Mouse (Mus musculus) embryonic facial prominence, embryonic 15.5 days (tissue): ENCODE results near the gene Atxn7l1. TPM values are rescaled to one million over a fixed set of nuclear protein-coding genes. Genes with fewer than 3 reads are reported as not detected.

Source experiments
- ATAC-seq: fragments of 200-750 bp; cut with Nextera tagmentation; 2 replicates; pipeline ENCODE4 v1.8.0; 2017; ENCODE audit warnings: low read depth, moderate TSS enrichment; ENCODE audit not compliant: insufficient number of reproducible peaks, low FRiP score, low TSS enrichment
- H3K27ac ChIP-seq: fragments of 300-500 bp; sonication (generic); replicated peaks from 2 replicates; pipeline ENCODE4 v1.5.1; 2015; ENCODE audit warnings: mild to moderate bottlenecking, inconsistent platforms
- H3K27me3 ChIP-seq: fragments of 300-500 bp; sonication (generic); 2 replicates; pipeline ENCODE4 v1.6.1; 2015; ENCODE audit warnings: inconsistent platforms
- H3K36me3 ChIP-seq: fragments of 300-500 bp; sonication (generic); 2 replicates; pipeline ENCODE4 v1.6.1; 2015; ENCODE audit warnings: mild to moderate bottlenecking, inconsistent platforms
- H3K4me1 ChIP-seq: fragments of 300-500 bp; sonication (generic); 2 replicates; pipeline ENCODE4 v1.6.1; 2015; ENCODE audit warnings: inconsistent platforms
- H3K4me2 ChIP-seq: fragments of 300-500 bp; sonication (generic); replicated peaks from 2 replicates; pipeline ENCODE4 v1.6.1; 2015; ENCODE audit warnings: mild to moderate bottlenecking, inconsistent platforms
- H3K4me3 ChIP-seq: fragments of 300-500 bp; sonication (generic); replicated peaks from 2 replicates; pipeline ENCODE4 v1.5.1; 2015; ENCODE audit warnings: mild to moderate bottlenecking, inconsistent platforms
- H3K9ac ChIP-seq: fragments of 300-500 bp; sonication (generic); 2 replicates; pipeline ENCODE4 v1.6.1; 2015; ENCODE audit warnings: inconsistent platforms
- H3K9me3 ChIP-seq: fragments of 300-500 bp; sonication (generic); replicated peaks from 2 replicates; pipeline ENCODE4 v1.6.1; 2016; ENCODE audit warnings: inconsistent platforms
- WGBS: fragments of 180-500 bp; shearing (Covaris S2); methylation state at CpG from one replicate; pipeline ENCODE4 v1.1.7; 2015; 5-methylcytosine and 5-hydroxymethylcytosine counted together
- polyA plus RNA-seq: library from polyadenylated mRNA; unstranded; fragments of >200 nt; fragmentation: Nextera tagmentation; extraction: Ambion mirVana; gene quantifications from 2 replicates; pipeline ENCODE4 v1.2.1, GENCODE M21; 2015

The Atxn7l1 gene
- polyA plus RNA-seq, 1 experiment from 2014 or later = 14.9 TPM

GRCm38 (mm10) chr12:33206300-33206699, 58.8 kb downstream of the Atxn7l1 start:
- Histone ChIP-seq H3K36me3 (no peaks in the 10 kb centered on the region), H3K27ac (no peak overlapping the region), H3K4me1 (peaks cover 16% of the 10 kb centered on the region), H3K4me3 (no peak overlapping the region), H3K4me2 (no peak overlapping the region), H3K9ac (no peak overlapping the region), H3K27me3 (no peaks in the 10 kb centered on the region), H3K9me3 (no peaks in the 10 kb centered on the region)
- 60% methylated on average over 6 of the region's 6 CpGs for WGBS
- no peak for ATAC-seq

DNA sequence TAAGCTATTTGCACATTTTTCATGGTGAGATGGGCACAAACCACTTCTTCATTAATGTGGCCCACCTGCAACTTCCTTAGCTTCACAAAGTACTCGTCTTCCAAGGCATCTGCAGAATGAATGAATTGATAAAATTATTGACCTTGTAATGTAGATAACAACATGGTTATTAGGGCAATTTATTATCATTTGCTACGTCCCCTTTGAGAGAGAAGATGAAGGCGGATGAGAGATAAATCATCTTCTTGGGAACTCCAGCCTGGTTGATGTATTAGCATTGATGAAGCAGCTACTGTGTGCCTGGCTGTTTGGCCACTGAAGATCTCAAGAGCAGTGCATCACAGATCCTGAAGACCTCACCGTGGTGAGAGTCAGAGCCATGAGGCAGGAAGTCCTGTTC, 63.4 kb downstream of the Atxn7l1 start:
- Histone ChIP-seq H3K36me3 (no peaks in the 10 kb centered on the region), H3K4me3 (no peak overlapping the region), H3K27me3 (no peaks in the 10 kb centered on the region), H3K27ac (no peak overlapping the region), H3K9me3 (no peaks in the 10 kb centered on the region), H3K4me2 (no peak overlapping the region), H3K9ac (no peak overlapping the region), H3K4me1 (peaks cover 4% of the 10 kb centered on the region; the same call in 1 of the 2 replicates)
- no peak for ATAC-seq
- 74% methylated on average over 4 of the region's 4 CpGs for WGBS

GRCm38 (mm10) chr12:33218215-33218859, 70.8 kb downstream of the Atxn7l1 start:
- Histone ChIP-seq H3K27me3 (no peaks in the 10 kb centered on the region), H3K4me3 (no peak overlapping the region), H3K9me3 (no peaks in the 10 kb centered on the region), H3K36me3 (no peaks in the 10 kb centered on the region), H3K9ac (no peak overlapping the region), H3K4me2 (no peak overlapping the region), H3K4me1 (peaks cover 11% of the 10 kb centered on the region), H3K27ac (no peak overlapping the region)
- 87% methylated on average over 9 of the region's 9 CpGs for WGBS
- no peak for ATAC-seq

DNA sequence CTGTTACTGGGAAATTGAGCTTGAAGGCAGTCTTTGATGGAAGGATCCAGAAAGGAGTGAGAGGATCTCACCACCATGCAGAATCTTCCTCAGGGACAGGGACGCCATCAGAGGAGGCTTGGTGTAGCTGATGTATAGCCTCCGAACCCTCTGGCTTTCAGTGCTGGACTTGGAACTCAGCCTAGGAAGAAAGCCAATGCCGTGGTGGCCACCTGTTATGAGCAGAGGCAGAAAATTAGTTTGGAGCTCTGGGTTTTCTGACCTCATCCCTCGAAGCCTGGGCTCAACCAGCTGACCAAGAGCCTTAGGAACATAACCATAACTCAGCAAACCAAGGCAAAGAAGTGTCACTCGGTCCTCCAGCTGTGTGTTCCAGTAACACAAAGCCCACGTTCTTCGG, 71.9 kb downstream of the Atxn7l1 start:
- Histone ChIP-seq H3K9me3 (no peaks in the 10 kb centered on the region), H3K4me1 (peaks cover 7% of the 10 kb centered on the region), H3K9ac (no peak overlapping the region), H3K27me3 (no peaks in the 10 kb centered on the region), H3K36me3 (no peaks in the 10 kb centered on the region), H3K4me2 (no peak overlapping the region), H3K27ac (no peak overlapping the region), H3K4me3 (no peak overlapping the region)
- WGBS = 84% methylated on average over 7 of the region's 7 CpGs
- no peak for ATAC-seq

GRCm38 (mm10) chr12:33220081-33220480, 72.6 kb downstream of the Atxn7l1 start:
- Histone ChIP-seq H3K27me3 (no peaks in the 10 kb centered on the region), H3K9ac (no peak overlapping the region), H3K36me3 (no peaks in the 10 kb centered on the region), H3K27ac (no peak overlapping the region), H3K9me3 (no peaks in the 10 kb centered on the region), H3K4me3 (no peak overlapping the region), H3K4me1 (peaks cover 11% of the 10 kb centered on the region), H3K4me2 (no peak overlapping the region)
- ATAC-seq = no peak
- 72% methylated on average over 5 of the region's 5 CpGs for WGBS

GRCm38 (mm10) chr12:33220509-33221051, 73.1 kb downstream of the Atxn7l1 start:
- no peaks in the 10 kb centered on the region for H3K9me3 ChIP-seq
- H3K27ac ChIP-seq = peak overlapping the region; percentile 56; the same call in 1 of the 2 replicates
- peak; percentile 41; the same call in 1 of the 2 replicates for ATAC-seq
- no peak overlapping the region for H3K9ac ChIP-seq
- no peaks in the 10 kb centered on the region for H3K36me3 ChIP-seq
- WGBS = 69% methylated on average over 11 of the region's 11 CpGs
- H3K4me1 ChIP-seq = peaks cover 16% of the 10 kb centered on the region
- H3K27me3 ChIP-seq = no peaks in the 10 kb centered on the region
- no peak overlapping the region for H3K4me2 ChIP-seq
- H3K4me3 ChIP-seq = no peak overlapping the region

DNA sequence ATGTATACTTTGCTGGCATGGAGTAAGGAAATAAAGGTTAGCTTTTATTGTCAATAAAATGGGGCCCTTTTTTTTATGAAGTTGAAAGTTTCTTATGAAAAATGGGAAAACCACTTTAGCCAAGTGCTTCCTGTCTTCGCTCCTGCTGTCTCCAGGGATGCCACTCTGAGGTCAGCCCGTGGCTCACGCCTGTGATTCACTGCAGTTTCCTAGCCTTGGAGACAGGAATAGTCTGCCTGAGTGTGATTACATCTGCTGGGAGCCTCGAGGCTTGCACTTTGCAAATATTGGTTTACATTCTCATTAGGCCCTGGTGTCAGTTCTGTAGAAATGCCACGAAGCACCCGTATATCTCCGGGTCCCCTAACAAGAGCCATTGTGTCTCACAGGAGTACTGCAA, 74.7 kb downstream of the Atxn7l1 start:
- ATAC-seq = no peak
- WGBS = 60% methylated on average over 7 of the region's 7 CpGs
- H3K4me1 ChIP-seq = peaks cover 16% of the 10 kb centered on the region

DNA sequence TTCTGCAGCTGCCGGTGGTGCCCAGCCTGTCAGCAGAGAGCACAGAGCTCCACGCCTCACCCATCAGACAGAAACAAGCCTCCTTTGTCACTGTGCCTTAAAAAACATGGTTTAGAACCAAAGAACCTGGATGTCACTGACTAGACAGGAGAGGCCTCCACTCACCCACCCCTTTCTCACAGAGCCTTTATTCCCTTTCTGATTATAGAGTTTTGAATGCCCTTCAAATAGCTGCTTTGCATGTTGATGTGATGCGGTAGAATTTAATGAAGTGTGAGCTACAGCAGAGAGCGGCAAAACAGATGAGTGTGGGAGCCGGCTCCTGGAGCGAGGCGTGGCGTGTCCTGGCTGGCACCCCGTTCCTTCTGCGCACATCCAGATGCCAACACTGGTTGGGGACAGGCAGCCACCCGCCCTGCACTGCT, 77.6 kb downstream of the Atxn7l1 start:
- peaks cover 16% of the 10 kb centered on the region for H3K4me1 ChIP-seq
- H3K36me3 ChIP-seq = no peaks in the 10 kb centered on the region
- 38% methylated on average over 11 of the region's 11 CpGs for WGBS
- no peak overlapping the region for H3K4me3 ChIP-seq
- no peaks in the 10 kb centered on the region for H3K27me3 ChIP-seq
- no peaks in the 10 kb centered on the region for H3K9me3 ChIP-seq
- H3K9ac ChIP-seq = no peak overlapping the region
- H3K4me2 ChIP-seq = no peak overlapping the region
- H3K27ac ChIP-seq = no peak overlapping the region
- no peak for ATAC-seq

More for the DNA sequence above, 74.7 kb downstream of the Atxn7l1 start:
- Histone ChIP-seq H3K9me3 (no peaks in the 10 kb centered on the region), H3K27ac (no peak overlapping the region), H3K4me2 (no peak overlapping the region), H3K4me3 (no peak overlapping the region), H3K9ac (no peak overlapping the region), H3K36me3 (no peaks in the 10 kb centered on the region), H3K27me3 (no peaks in the 10 kb centered on the region)

- Histone ChIP-seq H3K4me2 (no peak overlapping the region), H3K36me3 (no peaks in the 10 kb centered on the region), H3K9me3 (no peaks in the 10 kb centered on the region), H3K4me3 (no peak overlapping the region), H3K9ac (no peak overlapping the region), H3K27me3 (no peaks in the 10 kb centered on the region), H3K4me1 (peaks cover 9% of the 10 kb centered on the region), H3K27ac (no peak overlapping the region)
- no peak for ATAC-seq
- 73% methylated on average over 1 of the region's 1 CpGs for WGBS
Observed at GRCm38 (mm10) chr12:33225978-33226377, 78.5 kb downstream of the Atxn7l1 start.

GRCm38 (mm10) chr12:33226596-33226995, 79.1 kb downstream of the Atxn7l1 start:
- Histone ChIP-seq H3K27ac (no peak overlapping the region), H3K4me3 (no peak overlapping the region), H3K4me1 (peaks cover 9% of the 10 kb centered on the region), H3K36me3 (no peaks in the 10 kb centered on the region), H3K9ac (no peak overlapping the region), H3K27me3 (no peaks in the 10 kb centered on the region), H3K4me2 (no peak overlapping the region), H3K9me3 (no peaks in the 10 kb centered on the region)
- 70% methylated on average over 10 of the region's 10 CpGs for WGBS
- no peak for ATAC-seq

DNA sequence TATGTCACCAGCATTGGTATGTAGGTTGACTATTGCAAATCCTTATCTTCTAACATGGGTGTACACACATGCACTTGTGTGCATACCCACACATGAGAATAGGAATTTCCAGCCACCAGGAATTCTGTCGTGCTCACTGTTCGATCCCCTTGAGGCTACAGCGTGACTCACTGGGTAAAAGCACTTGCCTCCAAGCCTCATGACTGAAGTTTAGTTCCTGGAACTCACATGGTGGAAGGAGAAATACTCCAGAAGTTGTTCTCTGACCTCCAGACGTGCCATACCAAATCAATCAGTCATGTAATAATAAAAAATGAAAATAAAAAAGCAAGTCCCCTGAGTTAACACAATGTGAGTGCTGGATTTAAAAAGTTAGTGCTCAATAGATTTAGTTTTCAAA, 87.8 kb downstream of the Atxn7l1 start:
- Histone ChIP-seq H3K9me3 (no peaks in the 10 kb centered on the region), H3K9ac (no peak overlapping the region), H3K36me3 (no peaks in the 10 kb centered on the region), H3K4me3 (no peak overlapping the region), H3K4me1 (peaks cover 11% of the 10 kb centered on the region), H3K27ac (no peak overlapping the region), H3K27me3 (no peaks in the 10 kb centered on the region), H3K4me2 (no peak overlapping the region)
- ATAC-seq = no peak
- 46% methylated on average over 4 of the region's 4 CpGs for WGBS
